Mouse (Mus musculus) naive thymus-derived CD4-positive, alpha-beta T cell, adult 5 months (primary cell): ENCODE measurements around the gene Cnih1. TPM values are rescaled to one million over a fixed set of nuclear protein-coding genes. Genes with fewer than 3 reads are reported as not detected.

Experiments used
- polyA plus RNA-seq: library from polyadenylated mRNA; unstranded; fragments of 100-300 nt; shearing (Covaris generic); gene quantifications from one replicate; pipeline ENCODE4 v1.2.1, GENCODE M21; 2017

The Cnih1 gene
- polyA plus RNA-seq: 39.3 TPM

GRCm38 (mm10) chr14:46787787-46788504 lies at the start of gene Cnih1:
TSS of gene Cnih1 (minus strand) at chr14:46788411.

DNA sequence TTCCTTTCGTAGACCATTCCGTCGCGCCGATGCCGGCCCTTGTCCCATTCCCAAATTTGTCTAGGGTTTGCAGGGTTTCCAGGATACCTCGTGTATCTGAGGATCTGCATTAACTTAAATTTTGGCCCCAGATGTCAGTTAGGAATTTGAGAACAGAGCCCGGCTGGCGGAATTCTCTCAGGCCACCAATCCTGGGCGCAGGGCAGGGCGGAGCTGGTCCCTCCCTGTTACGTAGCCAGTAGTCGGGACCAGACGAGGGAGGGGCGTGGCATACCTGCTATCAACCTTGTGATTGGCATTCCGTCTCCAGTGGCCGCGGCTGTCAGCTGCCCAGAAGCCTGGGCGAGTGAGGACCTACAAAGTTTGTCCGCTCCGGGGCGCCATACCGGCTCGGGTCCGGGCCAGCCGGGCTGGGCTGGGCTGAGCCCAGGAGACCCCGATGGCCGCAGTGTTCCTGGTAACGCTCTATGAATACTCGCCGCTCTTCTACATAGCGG lies 43.7 kb upstream of the Cnih1 start, which contains the start of gene Cgrrf1:
Gene Cgrrf1 (plus strand): TSS at position 289 of the 497 bp plus-strand sequence.

GRCm38 (mm10) chr14:46821873-46822716 lies 33.9 kb upstream of the Cnih1 start, which contains the start of gene Gmfb:
TSS of gene Gmfb (minus strand) at chr14:46822242.

DNA sequence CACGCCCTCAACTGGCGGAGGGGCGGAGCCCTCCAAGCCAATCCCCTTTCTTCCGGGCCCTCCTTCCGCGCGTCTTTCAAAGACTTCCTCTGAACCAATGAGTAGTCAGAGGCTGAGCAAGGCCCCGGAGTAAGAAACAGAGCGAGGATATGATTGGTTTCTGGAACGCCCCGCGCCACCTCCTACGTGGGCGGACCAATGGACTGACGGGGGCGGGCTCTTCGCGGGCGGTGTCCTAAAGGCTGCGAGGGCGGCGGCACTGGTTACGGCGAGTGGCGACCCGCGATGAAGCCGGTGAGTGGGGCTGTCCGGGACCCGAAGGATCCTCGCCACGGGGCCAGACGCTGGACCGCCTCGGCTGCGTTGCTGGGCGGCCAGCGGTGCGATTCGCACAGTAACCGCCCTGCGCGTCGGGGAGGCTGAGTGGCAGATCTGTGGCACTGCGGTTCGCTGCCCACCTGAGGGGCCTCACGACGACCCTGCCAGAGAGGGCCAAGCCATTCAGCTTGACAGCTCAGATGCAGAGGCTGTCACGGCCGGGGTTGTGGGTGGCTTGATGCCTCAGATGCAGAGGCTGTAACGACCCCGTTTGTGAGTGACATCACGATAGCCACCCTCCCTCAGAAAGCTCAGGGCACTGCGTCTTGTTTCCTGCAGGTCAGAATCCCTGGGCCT lies 27.7 kb downstream of the Cnih1 start, which contains the start of gene Cdkn3:
Gene Cdkn3 (plus strand): TSS at position 187 of the 675 bp plus-strand sequence.

Other genes starting within 250 kb of the Cnih1 start
- gene Cdkn3, start 27.9 kb downstream of the Cnih1 start, polyA plus RNA-seq: 0.57 TPM
- gene Gmfb, start 33.8 kb upstream of the Cnih1 start, polyA plus RNA-seq: 91.4 TPM
- 14.9 TPM for gene Cgrrf1, start 43.7 kb upstream of the Cnih1 start, polyA plus RNA-seq
- gene Samd4, start 94.4 kb upstream of the Cnih1 start, polyA plus RNA-seq: 0.09 TPM